Mouse (Mus musculus): ENCODE data around the gene Pp2d1.

DNA sequence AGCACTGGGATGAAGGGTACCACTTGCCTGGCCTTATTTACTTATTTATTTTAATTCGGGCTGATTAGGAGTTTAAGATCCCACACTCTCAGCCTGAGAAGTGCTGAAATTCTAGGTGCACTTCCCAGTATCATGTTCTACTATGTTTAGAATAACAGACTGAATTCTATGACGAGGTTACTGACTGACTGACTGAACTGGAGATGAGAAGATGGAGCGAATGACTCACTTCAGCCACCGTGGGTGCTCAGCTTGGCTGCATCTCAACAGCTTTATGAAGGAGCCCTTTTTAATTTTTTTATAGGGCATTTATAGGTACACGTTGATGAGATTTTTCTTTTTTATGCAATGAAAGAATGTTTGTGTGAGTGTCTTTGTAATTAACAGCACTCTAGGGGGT lies 38.5 kb upstream of the Pp2d1 start:
- TF ChIP-seq CTCF (IDR thresholded peaks at IDR 0.05; ENCODE audit: extremely low read depth, insufficient read length, insufficient replicate concordance, low read depth, low read length) (no peak), POLR2A (IDR thresholded peaks at IDR 0.05; ENCODE audit: low read depth, low read length) (no peak)

Measured in small intestine, adult 2 months (tissue).